Mouse (Mus musculus) hindbrain, embryonic 12.5 days (tissue): Measurements from ENCODE around the gene Apbb2. TPM values are rescaled to one million over a fixed set of nuclear protein-coding genes. Genes with fewer than 3 reads are reported as not detected.

Source experiments
- ATAC-seq: fragments of 200-750 bp; cut with Nextera tagmentation; 2 replicates; pipeline ENCODE4 v1.8.0; 2017; ENCODE audit warnings: moderate TSS enrichment; ENCODE audit not compliant: low FRiP score
- H3K27ac ChIP-seq: fragments of 300-500 bp; sonication (generic); 2 replicates; pipeline ENCODE4 v1.5.1; 2016; ENCODE audit warnings: mild to moderate bottlenecking
- H3K27me3 ChIP-seq: fragments of 300-500 bp; sonication (generic); 2 replicates; pipeline ENCODE4 v1.6.1; 2016; ENCODE audit warnings: mild to moderate bottlenecking
- H3K36me3 ChIP-seq: fragments of 300-500 bp; sonication (generic); 2 replicates; pipeline ENCODE4 v1.6.1; 2016; ENCODE audit warnings: mild to moderate bottlenecking
- H3K4me1 ChIP-seq: fragments of 300-500 bp; sonication (generic); 2 replicates; pipeline ENCODE4 v1.6.1; 2016
- H3K4me2 ChIP-seq: fragments of 300-500 bp; sonication (generic); replicated peaks from 2 replicates; pipeline ENCODE4 v1.6.1; 2016; ENCODE audit warnings: mild to moderate bottlenecking
- H3K4me3 ChIP-seq: fragments of 300-500 bp; sonication (generic); 2 replicates; pipeline ENCODE4 v1.5.1; 2016; ENCODE audit warnings: mild to moderate bottlenecking
- H3K9ac ChIP-seq: fragments of 300-500 bp; sonication (generic); 2 replicates; pipeline ENCODE4 v1.6.1; 2016; ENCODE audit warnings: mild to moderate bottlenecking, moderate library complexity
- H3K9me3 ChIP-seq: fragments of 300-500 bp; sonication (generic); replicated peaks from 2 replicates; pipeline ENCODE4 v1.6.1; 2016; ENCODE audit warnings: mild to moderate bottlenecking
- WGBS: fragments of 180-500 bp; shearing (Covaris S2); methylation state at CpG from one replicate; pipeline ENCODE4 v1.1.7; 2016; 5-methylcytosine and 5-hydroxymethylcytosine counted together
- polyA plus RNA-seq: library from polyadenylated mRNA; unstranded; fragments of >200 nt; fragmentation: Nextera tagmentation; extraction: Ambion mirVana; gene quantifications from 2 replicates; pipeline ENCODE4 v1.2.1, GENCODE M21; 2016

Gene Apbb2
- polyA plus RNA-seq, 1 experiment from 2014 or later, result 82.4 TPM

GRCm38 (mm10) chr5:66613725-66614124 is 4.9 kb downstream of the Apbb2 start:
- Histone ChIP-seq H3K27me3 (no peaks in the 10 kb centered on the region), H3K4me2 (no peak overlapping the region), H3K9ac (no peak overlapping the region), H3K4me1 (peaks cover 37% of the 10 kb centered on the region), H3K4me3 (no peak overlapping the region), H3K27ac (peak overlapping the region; percentile 52; the same call in 1 of the 2 replicates), H3K9me3 (no peaks in the 10 kb centered on the region), H3K36me3 (no peaks in the 10 kb centered on the region)
- WGBS, result 71% methylated on average over 3 of the region's 3 CpGs
- no peak for ATAC-seq

DNA sequence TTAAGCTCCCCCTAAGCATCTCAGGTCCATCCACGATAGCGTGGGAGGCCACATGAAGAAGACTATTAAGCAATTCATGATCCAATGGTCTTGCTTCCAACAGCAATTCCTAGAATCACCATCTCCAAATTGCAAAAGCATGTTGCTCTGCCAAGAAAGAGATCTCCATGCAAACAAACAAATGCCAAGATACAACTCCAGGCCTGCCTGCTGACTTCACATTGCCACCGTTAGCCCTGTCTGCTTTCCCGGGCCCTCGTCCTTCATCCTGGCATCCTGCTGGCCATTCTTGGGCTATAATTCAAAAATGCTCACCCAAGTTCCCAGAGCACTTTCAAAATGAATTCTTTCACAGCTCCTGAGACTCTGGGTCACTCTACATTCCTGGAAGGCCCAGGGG is 5.6 kb downstream of the Apbb2 start:
- H3K27me3 ChIP-seq, result no peaks in the 10 kb centered on the region
- H3K36me3 ChIP-seq, result no peaks in the 10 kb centered on the region
- WGBS, result 79% methylated on average over 5 of the region's 5 CpGs
- no peak overlapping the region; the same call in 1 of the 2 replicates for H3K4me2 ChIP-seq
- no peak overlapping the region for H3K4me3 ChIP-seq
- no peak overlapping the region for H3K27ac ChIP-seq
- H3K4me1 ChIP-seq, result peaks cover 37% of the 10 kb centered on the region
- no peak for ATAC-seq
- H3K9me3 ChIP-seq, result no peaks in the 10 kb centered on the region
- H3K9ac ChIP-seq, result no peak overlapping the region

DNA sequence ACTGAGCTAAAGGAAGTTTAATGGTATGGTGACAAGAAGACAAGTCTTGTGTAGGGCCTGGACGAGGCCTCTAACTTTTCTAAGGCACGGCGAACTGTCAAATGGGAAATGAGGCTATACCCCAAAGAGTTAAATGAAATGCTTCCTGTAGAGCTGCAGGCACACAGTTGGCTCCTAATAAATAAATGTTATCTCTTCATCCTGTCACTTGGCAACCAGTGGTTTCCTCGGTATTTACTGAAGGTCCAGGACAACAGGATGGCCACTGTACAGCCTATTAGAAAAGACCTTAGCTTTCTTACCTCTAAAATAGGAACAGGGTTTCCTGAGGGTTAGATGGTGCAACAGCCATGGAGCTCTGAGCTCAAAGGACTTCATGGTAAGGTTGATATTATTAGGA is 6.7 kb downstream of the Apbb2 start:
- H3K4me2 ChIP-seq, result no peak overlapping the region
- 75% methylated on average over 4 of the region's 4 CpGs for WGBS
- H3K9me3 ChIP-seq, result no peaks in the 10 kb centered on the region
- H3K36me3 ChIP-seq, result no peaks in the 10 kb centered on the region
- no peak for ATAC-seq
- peaks cover 30% of the 10 kb centered on the region for H3K4me1 ChIP-seq
- no peak overlapping the region for H3K4me3 ChIP-seq
- H3K27ac ChIP-seq, result no peak overlapping the region
- H3K27me3 ChIP-seq, result no peaks in the 10 kb centered on the region
- H3K9ac ChIP-seq, result no peak overlapping the region

GRCm38 (mm10) chr5:66611361-66611760 is 7.2 kb downstream of the Apbb2 start:
- Histone ChIP-seq H3K4me2 (no peak overlapping the region), H3K9me3 (no peaks in the 10 kb centered on the region), H3K27ac (no peak overlapping the region), H3K4me3 (no peak overlapping the region), H3K4me1 (peaks cover 32% of the 10 kb centered on the region), H3K27me3 (no peaks in the 10 kb centered on the region), H3K36me3 (no peaks in the 10 kb centered on the region), H3K9ac (no peak overlapping the region)
- 91% methylated on average over 5 of the region's 5 CpGs for WGBS
- no peak for ATAC-seq

- no peaks in the 10 kb centered on the region for H3K27me3 ChIP-seq
- no peaks in the 10 kb centered on the region for H3K36me3 ChIP-seq
- H3K4me2 ChIP-seq, result no peak overlapping the region
- no peak overlapping the region for H3K4me3 ChIP-seq
- no peak overlapping the region for H3K9ac ChIP-seq
- ATAC-seq, result no peak
- H3K9me3 ChIP-seq, result no peaks in the 10 kb centered on the region
- H3K27ac ChIP-seq, result no peak overlapping the region
- WGBS, result 90% methylated on average over 12 of the region's 12 CpGs
- peaks cover 28% of the 10 kb centered on the region for H3K4me1 ChIP-seq
Observed at GRCm38 (mm10) chr5:66610270-66610669, 8.3 kb downstream of the Apbb2 start.

DNA sequence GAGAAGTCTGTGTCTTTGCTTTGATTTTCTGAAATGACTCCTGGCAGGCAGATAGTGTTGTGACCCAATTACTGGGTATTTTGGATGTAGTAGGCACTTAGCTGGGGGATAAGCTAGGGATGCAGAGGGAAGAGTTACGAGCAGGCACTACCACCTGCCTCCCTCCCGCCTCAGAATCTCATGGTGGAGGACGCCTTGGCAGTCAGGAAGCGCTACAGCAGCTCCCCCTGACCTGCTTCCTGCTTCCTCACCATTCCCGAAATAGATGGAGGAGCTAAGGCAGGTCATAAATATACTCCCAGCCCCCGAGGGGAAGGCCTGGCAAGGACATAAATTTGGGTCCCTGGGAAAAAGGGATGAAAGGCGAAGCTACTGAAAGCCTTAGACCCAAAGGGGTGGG is 9.3 kb downstream of the Apbb2 start:
- H3K9me3 ChIP-seq, result no peaks in the 10 kb centered on the region
- no peak overlapping the region for H3K4me2 ChIP-seq
- no peak overlapping the region for H3K4me3 ChIP-seq
- H3K4me1 ChIP-seq, result peaks cover 24% of the 10 kb centered on the region
- no peaks in the 10 kb centered on the region for H3K36me3 ChIP-seq
- WGBS, result 84% methylated on average over 7 of the region's 7 CpGs
- no peaks in the 10 kb centered on the region for H3K27me3 ChIP-seq
- H3K27ac ChIP-seq, result no peak overlapping the region
- ATAC-seq, result no peak
- H3K9ac ChIP-seq, result no peak overlapping the region

GRCm38 (mm10) chr5:66607801-66608200 is 10.8 kb downstream of the Apbb2 start:
- Histone ChIP-seq H3K4me2 (no peak overlapping the region), H3K9me3 (no peaks in the 10 kb centered on the region), H3K27me3 (no peaks in the 10 kb centered on the region), H3K4me1 (peaks cover 16% of the 10 kb centered on the region), H3K27ac (no peak overlapping the region), H3K9ac (no peak overlapping the region), H3K36me3 (no peaks in the 10 kb centered on the region), H3K4me3 (no peak overlapping the region)
- ATAC-seq, result no peak
- 93% methylated on average over 10 of the region's 10 CpGs for WGBS

GRCm38 (mm10) chr5:66607201-66607600 is 11.4 kb downstream of the Apbb2 start:
- H3K4me2 ChIP-seq, result no peak overlapping the region
- 92% methylated on average over 4 of the region's 4 CpGs for WGBS
- H3K9me3 ChIP-seq, result no peaks in the 10 kb centered on the region
- ATAC-seq, result no peak
- H3K9ac ChIP-seq, result no peak overlapping the region
- peaks cover 20% of the 10 kb centered on the region for H3K4me1 ChIP-seq
- no peak overlapping the region for H3K4me3 ChIP-seq
- H3K27ac ChIP-seq, result no peak overlapping the region
- H3K27me3 ChIP-seq, result no peaks in the 10 kb centered on the region
- H3K36me3 ChIP-seq, result no peaks in the 10 kb centered on the region

DNA sequence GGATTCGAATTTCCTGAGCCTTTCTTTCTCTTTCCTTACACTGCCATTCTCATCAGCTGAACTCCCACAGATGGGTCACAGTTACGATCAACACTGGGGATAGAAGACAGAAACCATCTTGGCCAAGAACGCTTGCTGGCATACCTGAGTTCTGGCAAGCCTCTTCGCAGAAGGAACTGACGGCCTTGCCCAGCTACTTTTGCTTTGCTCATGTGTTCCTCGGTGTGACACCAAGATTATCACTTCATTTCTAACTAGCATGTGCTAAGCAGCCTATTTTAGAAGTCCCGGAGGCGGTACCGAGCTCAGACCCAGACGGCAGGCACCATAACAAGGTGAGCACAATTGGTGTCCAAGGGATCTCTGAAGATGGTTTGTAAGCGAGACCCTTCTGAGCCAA is 12.9 kb downstream of the Apbb2 start:
- Histone ChIP-seq H3K9ac (no peak overlapping the region), H3K36me3 (no peaks in the 10 kb centered on the region), H3K27me3 (no peaks in the 10 kb centered on the region), H3K4me3 (no peak overlapping the region), H3K27ac (no peak overlapping the region), H3K4me2 (no peak overlapping the region), H3K4me1 (peaks cover 20% of the 10 kb centered on the region), H3K9me3 (no peaks in the 10 kb centered on the region)
- WGBS, result 88% methylated on average over 11 of the region's 11 CpGs
- no peak for ATAC-seq

DNA sequence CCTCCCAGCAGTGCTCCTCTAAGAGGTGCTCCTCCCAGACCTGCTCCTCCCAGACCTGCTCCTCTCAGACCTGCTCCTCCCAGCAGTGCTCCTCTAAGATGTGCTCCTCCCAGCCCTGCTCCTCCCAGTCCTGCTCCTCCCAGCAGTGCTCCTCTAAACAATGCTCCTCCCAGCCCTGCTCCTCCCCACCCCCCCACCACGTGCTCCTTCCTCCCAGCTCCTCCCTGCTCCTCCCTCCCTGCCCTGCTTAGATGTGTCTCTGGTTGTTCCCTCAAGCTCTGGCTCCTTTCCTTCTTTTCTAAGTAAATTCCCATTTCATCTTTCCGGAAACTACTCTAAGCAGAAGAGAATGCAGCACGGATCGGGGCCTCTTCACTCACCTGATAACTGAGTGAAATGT is 14.2 kb downstream of the Apbb2 start:
- no peaks in the 10 kb centered on the region for H3K27me3 ChIP-seq
- no peak overlapping the region for H3K9ac ChIP-seq
- H3K9me3 ChIP-seq, result no peaks in the 10 kb centered on the region
- H3K27ac ChIP-seq, result no peak overlapping the region
- 81% methylated on average over 4 of the region's 4 CpGs for WGBS
- no peak overlapping the region for H3K4me2 ChIP-seq
- H3K36me3 ChIP-seq, result no peaks in the 10 kb centered on the region
- no peak for ATAC-seq
- peaks cover 18% of the 10 kb centered on the region for H3K4me1 ChIP-seq
- no peak overlapping the region for H3K4me3 ChIP-seq

DNA sequence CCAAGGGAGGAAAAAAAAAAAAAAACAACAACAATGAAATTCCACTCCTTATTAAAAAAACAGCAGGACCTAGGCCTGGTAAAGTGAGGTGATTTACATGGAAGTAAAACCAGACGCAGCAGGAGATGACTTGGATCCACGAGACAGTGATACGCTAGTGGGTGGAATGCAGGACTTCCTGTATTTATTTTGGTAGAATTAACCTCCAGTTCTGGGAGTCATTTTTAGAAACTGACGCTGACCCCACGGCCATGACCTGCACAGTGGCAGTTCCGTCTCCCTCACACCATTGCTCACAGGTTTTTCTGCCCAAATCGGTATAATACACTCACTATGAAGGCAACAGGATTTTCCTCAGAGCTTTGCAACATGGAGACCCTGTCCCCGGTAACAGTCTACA is 14.8 kb downstream of the Apbb2 start:
- Histone ChIP-seq H3K4me1 (peaks cover 18% of the 10 kb centered on the region), H3K27me3 (no peaks in the 10 kb centered on the region), H3K9ac (no peak overlapping the region), H3K4me2 (no peak overlapping the region), H3K27ac (no peak overlapping the region), H3K36me3 (no peaks in the 10 kb centered on the region), H3K9me3 (no peaks in the 10 kb centered on the region), H3K4me3 (no peak overlapping the region)
- whole genome bisulfite sequencing, result 52% methylated on average over 8 of the region's 8 CpGs
- no peak for ATAC-seq

DNA sequence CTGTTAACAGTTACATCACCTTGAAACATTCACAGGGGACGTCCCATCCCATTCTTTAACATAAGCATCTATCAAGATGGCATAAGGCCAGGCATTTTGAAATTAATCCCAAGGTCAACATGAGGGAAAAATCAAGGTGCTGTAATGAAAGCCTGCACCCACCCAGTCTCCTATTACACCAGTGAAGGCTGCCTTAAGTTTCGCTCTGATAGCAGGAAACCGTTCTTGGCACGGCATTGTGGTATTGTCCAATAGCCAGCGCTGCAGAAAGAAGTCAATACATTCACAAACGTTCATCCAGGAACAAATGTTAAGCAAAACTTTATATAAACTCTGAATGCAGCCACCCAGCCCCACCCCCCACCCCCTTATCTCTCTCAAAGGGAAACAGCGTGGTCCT is 15.4 kb downstream of the Apbb2 start:
- 47% methylated on average over 7 of the region's 7 CpGs for WGBS
- no peak overlapping the region for H3K4me3 ChIP-seq
- H3K9ac ChIP-seq, result no peak overlapping the region
- no peaks in the 10 kb centered on the region for H3K36me3 ChIP-seq
- no peak overlapping the region for H3K4me2 ChIP-seq
- no peak overlapping the region for H3K27ac ChIP-seq
- peaks cover 18% of the 10 kb centered on the region for H3K4me1 ChIP-seq
- no peak for ATAC-seq
- H3K27me3 ChIP-seq, result no peaks in the 10 kb centered on the region
- H3K9me3 ChIP-seq, result no peaks in the 10 kb centered on the region

DNA sequence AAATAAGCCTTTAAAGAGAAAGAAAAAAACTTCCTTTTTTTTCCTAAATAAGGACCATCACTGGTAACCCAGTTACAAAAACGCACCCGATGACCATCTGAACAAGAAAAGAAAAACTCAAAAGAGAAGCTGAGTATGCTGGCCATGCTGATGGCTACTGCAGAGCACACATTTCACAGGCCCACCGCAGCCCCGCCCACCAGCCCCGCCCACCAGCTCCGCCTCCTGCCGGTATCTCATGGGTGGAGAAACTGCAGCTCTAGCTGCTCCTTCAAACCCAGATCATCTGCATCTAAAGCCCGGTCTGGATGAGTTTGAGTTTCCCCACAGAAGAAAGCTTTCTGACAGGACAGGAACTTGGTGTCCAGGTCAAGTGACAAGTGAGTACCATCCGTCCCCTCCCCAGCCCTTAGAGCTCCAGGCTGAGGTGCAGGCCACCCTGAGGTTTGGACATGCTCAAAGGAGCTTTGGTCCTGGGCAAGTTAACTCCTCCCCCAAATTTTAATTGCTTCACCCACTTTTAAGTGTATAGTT is 16.2 kb downstream of the Apbb2 start:
- H3K27ac ChIP-seq, result no peak overlapping the region
- no peak overlapping the region for H3K9ac ChIP-seq
- peaks cover 18% of the 10 kb centered on the region for H3K4me1 ChIP-seq
- no peaks in the 10 kb centered on the region for H3K9me3 ChIP-seq
- no peak for ATAC-seq
- H3K27me3 ChIP-seq, result no peaks in the 10 kb centered on the region
- H3K4me2 ChIP-seq, result no peak overlapping the region
- 18% methylated on average over 9 of the region's 9 CpGs for WGBS
- H3K4me3 ChIP-seq, result no peak overlapping the region
- no peaks in the 10 kb centered on the region for H3K36me3 ChIP-seq
